Mouse (Mus musculus) testis, postnatal 10 days (tissue): ENCODE data around the gene AI182371.

ENCODE experiments used
- DNase-seq: peaks from one replicate; pipeline ENCODE4 v3.0.0; 2021; ENCODE audit warnings: low spot score

AI182371 gene

GRCm38 (mm10) chr2:35069124-35069523 lies 32.2 kb downstream of the AI182371 start:
- no peak for DNase-seq

- DNase-seq = no peak
Observed at GRCm38 (mm10) chr2:35067117-35067516, 34.2 kb downstream of the AI182371 start.

- no peak for DNase-seq
Observed at GRCm38 (mm10) chr2:35066525-35067082, 34.7 kb downstream of the AI182371 start.

- no peak for DNase-seq
Observed at GRCm38 (mm10) chr2:35063333-35064030, 37.9 kb downstream of the AI182371 start.

- DNase-seq = no peak
Observed at GRCm38 (mm10) chr2:35061338-35061737, 40.0 kb downstream of the AI182371 start, which contains the start of gene Hc. TSS of gene Hc (minus strand) at chr2:35061438.

GRCm38 (mm10) chr2:35060897-35061296 lies 40.4 kb downstream of the AI182371 start:
- no peak for DNase-seq

- DNase-seq = no peak
Observed at GRCm38 (mm10) chr2:35060256-35060655, 41.1 kb downstream of the AI182371 start.

GRCm38 (mm10) chr2:35058325-35058724 lies 43.0 kb downstream of the AI182371 start:
- DNase-seq = no peak

- DNase-seq = no peak
Observed at GRCm38 (mm10) chr2:35057243-35057642, 44.1 kb downstream of the AI182371 start.

GRCm38 (mm10) chr2:35048851-35049250 lies 52.5 kb downstream of the AI182371 start:
- peak; percentile 51 for DNase-seq

GRCm38 (mm10) chr2:35044956-35045355 lies 56.4 kb downstream of the AI182371 start:
- no peak for DNase-seq

GRCm38 (mm10) chr2:35038580-35039375 lies 62.6 kb downstream of the AI182371 start:
- DNase-seq = no peak
